Mouse (Mus musculus) cortical plate, adult 2 months (tissue): ENCODE results near the gene Chchd3.

Experiments
- CTCF ChIP-seq: fragments of 200-500 bp; IDR thresholded peaks from 2 replicates; pipeline ENCODE4 v1.5.1; 2011; ENCODE audit warnings: mild to moderate bottlenecking, control low read depth, low read length; ENCODE audit not compliant: insufficient read depth; ENCODE audit errors: extremely low read depth
- POLR2A ChIP-seq: fragments of 200-500 bp; IDR thresholded peaks from 2 replicates; pipeline ENCODE4 v1.6.1; 2011; ENCODE audit warnings: mild to moderate bottlenecking, low read length, control low read depth; ENCODE audit not compliant: insufficient read depth; ENCODE audit errors: extremely low read depth

DNA sequence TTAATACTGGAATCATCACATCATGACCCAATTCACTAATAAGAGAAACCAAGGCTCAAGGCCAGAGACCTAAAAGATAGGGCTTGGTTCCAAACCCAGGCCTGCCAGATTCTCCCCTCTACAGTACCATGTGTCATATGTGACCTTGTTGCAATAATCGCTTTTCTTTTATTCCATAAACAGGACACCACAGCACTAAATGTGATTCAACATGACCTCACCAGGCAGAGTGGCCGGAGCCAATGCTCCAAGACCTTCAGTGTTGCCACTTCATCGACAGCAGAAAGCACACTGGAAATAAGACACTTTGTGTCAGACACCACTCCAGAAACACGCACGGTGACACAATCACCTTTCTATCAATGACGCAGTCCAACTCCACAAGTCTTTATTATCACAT lies 258.3 kb downstream of the Chchd3 start:
- TF ChIP-seq CTCF = no peak
- TF ChIP-seq POLR2A = no peak
